Mouse (Mus musculus) spleen, adult 2 months (tissue): Measurements from ENCODE around the gene Ssr4. TPM values are rescaled to one million over a fixed set of nuclear protein-coding genes. Genes with fewer than 3 reads are reported as not detected.
A peak's percentile ranks its signal among the peaks of the same experiment; 100 is the strongest.
"Not testable (repeated sequence)": the region's sequence is repeated elsewhere in the genome, so short reads cannot be mapped to it uniquely, and the experiment has no call there.

ENCODE experiments used
- DNase-seq, 2 experiments: peaks; one replicate each; pipeline versions ENCODE4 v3.0.0 to v3.0.0-alpha.2; 2012 to 2021; ENCODE audit warnings: low spot score in 2 of 2, low read depth in 1 of 2
- H3K27ac ChIP-seq: fragments of 200-500 bp; 2 replicates; pipeline ENCODE4 v1.5.1; 2012; ENCODE audit warnings: low read length, inconsistent platforms; ENCODE audit not compliant: insufficient read depth
- H3K27me3 ChIP-seq: fragments of 200-500 bp; 2 replicates; pipeline ENCODE4 v1.6.1; 2012; ENCODE audit warnings: mild to moderate bottlenecking, moderate library complexity, low read length, inconsistent platforms; ENCODE audit not compliant: control insufficient read depth, insufficient read depth
- H3K36me3 ChIP-seq: fragments of 200-500 bp; 2 replicates; pipeline ENCODE4 v1.6.1; 2012; ENCODE audit warnings: mild to moderate bottlenecking, low read length, inconsistent platforms; ENCODE audit not compliant: control insufficient read depth, insufficient read depth
- H3K4me1 ChIP-seq: fragments of 200-500 bp; 2 replicates; pipeline ENCODE4 v1.6.1; 2011; ENCODE audit warnings: inconsistent platforms; ENCODE audit not compliant: control insufficient read depth, insufficient read depth, insufficient read length
- H3K4me3 ChIP-seq: fragments of 200-500 bp; 2 replicates; pipeline ENCODE4 v1.5.1; 2011; ENCODE audit warnings: mild to moderate bottlenecking, inconsistent platforms; ENCODE audit not compliant: insufficient read depth, insufficient read length; ENCODE audit errors: extremely low read depth
- CTCF ChIP-seq: fragments of 200-500 bp; IDR thresholded peaks from 2 replicates; pipeline ENCODE4 v1.5.1; 2011; ENCODE audit warnings: mild to moderate bottlenecking, inconsistent platforms; ENCODE audit not compliant: insufficient read depth, insufficient read length, insufficient replicate concordance; ENCODE audit errors: extremely low read depth
- POLR2A ChIP-seq: fragments of 200-500 bp; IDR thresholded peaks from 2 replicates; pipeline ENCODE4 v1.6.1; 2011; ENCODE audit warnings: low read depth, low read length, inconsistent platforms
- WGBS: fragments of 180-500 bp; shearing (Covaris S2); methylation state at CpG from one replicate; pipeline ENCODE4 v1.1.7; 2018; 5-methylcytosine and 5-hydroxymethylcytosine counted together
- polyA plus RNA-seq: library from polyadenylated mRNA; depleted of rRNA; stranded (reverse); fragments of >200 nt; gene quantifications from 2 replicates; pipeline ENCODE4 v1.2.3, GENCODE M21; 2012; rRNA removed

Ssr4 gene
- polyA plus RNA-seq: 138 and 141 TPM in 2 replicates

- Histone ChIP-seq H3K36me3 (peaks cover 8% of the 10 kb centered on the region), H3K27me3 (no peaks in the 10 kb centered on the region), H3K4me3 (peak within 1 kb of the TSS; percentile 98), H3K27ac (peak within 1 kb of the TSS; percentile 98), H3K4me1 (peaks cover 9% of the 10 kb centered on the region; the same call in 1 of the 2 replicates)
- DNase-seq: peak; percentile 89 to 93
- TF ChIP-seq POLR2A: peak; percentile 37
- TF ChIP-seq CTCF: no peak
- 30% methylated on average over 52 of the region's 52 CpGs for WGBS
Observed at GRCm38 (mm10) chrX:73786364-73787224, at the start of gene Ssr4, which contains the start of gene Idh3g. TSS of gene Ssr4 (plus strand) at chrX:73787028. TSS of gene Idh3g (minus strand) at chrX:73786897.

- Histone ChIP-seq H3K27ac (no peak overlapping the region), H3K4me3 (no peak overlapping the region), H3K36me3 (peaks cover 3% of the 10 kb centered on the region; the same call in 1 of the 2 replicates), H3K27me3 (no peaks in the 10 kb centered on the region), H3K4me1 (no peaks in the 10 kb centered on the region)
- WGBS: 47% methylated on average over 1 of the region's 1 CpGs
- TF ChIP-seq CTCF: no peak; the same call in 1 of the 2 replicates
- TF ChIP-seq POLR2A: no peak
- DNase-seq: no peak
Observed at GRCm38 (mm10) chrX:73738155-73738554, 48.7 kb upstream of the Ssr4 start.

- 72% methylated on average over 5 of the region's 5 CpGs for WGBS
- H3K27ac ChIP-seq: no peak overlapping the region
Observed at GRCm38 (mm10) chrX:73739151-73739550, 47.7 kb upstream of the Ssr4 start.

GRCm38 (mm10) chrX:73739841-73740240 lies 47.0 kb upstream of the Ssr4 start:
- not testable (repeated sequence) for DNase-seq, H3K4me1 ChIP-seq, H3K27ac ChIP-seq, H3K27me3 ChIP-seq, H3K36me3 ChIP-seq, H3K4me3 ChIP-seq
- 89% methylated on average over 7 of the region's 7 CpGs for WGBS

More at GRCm38 (mm10) chrX:73739151-73739550, 47.7 kb upstream of the Ssr4 start:
- no peak for DNase-seq
- H3K4me1 ChIP-seq: no peaks in the 10 kb centered on the region
- no peaks in the 10 kb centered on the region for H3K27me3 ChIP-seq
- no peak for TF ChIP-seq POLR2A
- no peak for TF ChIP-seq CTCF
- no peaks in the 10 kb centered on the region; the same call in 1 of the 2 replicates for H3K36me3 ChIP-seq
- no peak overlapping the region for H3K4me3 ChIP-seq

GRCm38 (mm10) chrX:73744774-73745481 lies 41.9 kb upstream of the Ssr4 start:
- no peaks in the 10 kb centered on the region for H3K36me3 ChIP-seq
- H3K27ac ChIP-seq: no peak overlapping the region
- no peaks in the 10 kb centered on the region for H3K27me3 ChIP-seq
- no peaks in the 10 kb centered on the region for H3K4me1 ChIP-seq
- TF ChIP-seq POLR2A (no peak), CTCF (no peak)
- 77% methylated on average over 1 of the region's 1 CpGs for WGBS
- DNase-seq: no peak
- H3K4me3 ChIP-seq: no peak overlapping the region

GRCm38 (mm10) chrX:73748977-73749376 lies 37.9 kb upstream of the Ssr4 start:
- no peaks in the 10 kb centered on the region for H3K27me3 ChIP-seq
- TF ChIP-seq CTCF: no peak
- no peak for TF ChIP-seq POLR2A
- DNase-seq: no peak
- H3K4me1 ChIP-seq: no peaks in the 10 kb centered on the region
- H3K36me3 ChIP-seq: no peaks in the 10 kb centered on the region
- no peak overlapping the region for H3K4me3 ChIP-seq
- no peak overlapping the region for H3K27ac ChIP-seq
- WGBS: 90% methylated on average over 1 of the region's 1 CpGs
